Mouse (Mus musculus) cortical plate, adult 2 months (tissue): ENCODE measurements around the gene Pdgfb.

ENCODE experiments used
- CTCF ChIP-seq: fragments of 200-500 bp; IDR thresholded peaks from 2 replicates; pipeline ENCODE4 v1.5.1; 2011; ENCODE audit warnings: mild to moderate bottlenecking, control low read depth, low read length; ENCODE audit not compliant: insufficient read depth; ENCODE audit errors: extremely low read depth
- POLR2A ChIP-seq: fragments of 200-500 bp; IDR thresholded peaks from 2 replicates; pipeline ENCODE4 v1.6.1; 2011; ENCODE audit warnings: mild to moderate bottlenecking, low read length, control low read depth; ENCODE audit not compliant: insufficient read depth; ENCODE audit errors: extremely low read depth

GRCm38 (mm10) chr15:79953470-79953869, 61.3 kb downstream of the Pdgfb start:
- TF ChIP-seq POLR2A (no peak), CTCF (no peak)
